Mouse (Mus musculus): ENCODE measurements around the gene Sgca. TPM values are rescaled to one million over a fixed set of nuclear protein-coding genes. Genes with fewer than 3 reads are reported as not detected.

Gene Sgca
- total RNA-seq (2015; ENCODE audit: low replicate concordance) (not detected in 2 replicates), total RNA-seq (2017; ENCODE audit: low replicate concordance) (not detected in 2 replicates)

DNA sequence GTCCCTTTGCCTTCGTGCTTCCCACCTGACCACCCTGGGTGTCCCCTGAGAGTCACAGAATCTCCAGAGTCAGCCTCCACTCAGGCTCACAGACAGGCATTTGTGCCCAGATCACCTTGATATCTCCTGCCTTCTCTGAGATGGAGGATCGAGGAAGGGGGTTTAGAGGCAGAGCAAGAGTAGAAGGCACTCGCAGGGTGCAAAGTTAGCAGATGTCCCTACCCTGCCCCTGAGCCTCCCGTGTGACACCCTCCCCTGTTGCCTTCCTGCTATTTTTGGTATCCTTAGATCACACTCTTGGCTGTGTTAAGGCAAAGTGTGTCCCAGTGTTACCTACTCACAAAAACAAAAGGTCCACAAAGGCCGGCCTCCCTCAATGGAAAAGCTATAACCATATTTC is at the start of gene Sgca:
TSS of gene Sgca (minus strand) at position 129 of the 400 bp plus-strand sequence.
- no peak for ATAC-seq (replicated peaks; ENCODE audit: low FRiP score, poor library complexity, severe bottlenecking)

DNA sequence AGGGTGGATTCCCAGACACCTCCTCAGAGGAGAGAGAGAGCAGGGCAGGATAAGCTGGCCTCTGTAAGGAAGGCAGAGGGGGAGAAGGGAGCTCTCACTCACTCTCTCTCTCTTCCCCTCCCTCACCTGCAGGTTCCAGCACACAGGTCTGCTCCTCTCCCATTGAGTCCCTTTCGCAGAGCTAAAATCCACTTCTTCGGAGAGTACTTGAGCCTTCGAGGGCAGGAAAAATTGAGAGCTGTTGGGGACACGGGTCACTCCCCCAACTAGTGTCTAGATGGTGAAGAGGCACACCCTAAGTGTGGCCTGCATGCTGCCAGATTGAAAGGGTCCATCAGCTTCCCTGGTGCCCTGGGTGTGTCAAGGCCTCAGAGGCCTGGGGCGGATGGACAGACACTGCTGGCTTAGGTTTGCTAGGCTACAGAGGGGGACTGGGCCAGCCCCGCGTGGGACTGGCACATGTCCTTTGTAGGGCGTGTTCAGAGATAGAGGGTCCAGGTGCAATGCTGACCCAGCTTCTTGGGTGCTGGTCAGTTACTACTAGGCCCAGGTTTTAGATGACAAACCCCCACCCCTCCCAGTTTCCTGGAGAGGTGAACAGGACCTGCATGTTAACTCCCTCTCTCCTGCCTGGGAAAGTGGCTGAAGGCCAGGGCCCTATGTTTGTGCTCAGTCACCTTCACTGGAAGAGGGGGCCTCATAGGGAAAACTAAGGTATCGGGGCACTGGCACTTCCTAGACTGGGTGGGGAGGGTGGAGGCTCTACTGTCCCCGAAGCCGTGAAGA is 49.3 kb upstream of the Sgca start:
- ATAC-seq (replicated peaks; ENCODE audit: low FRiP score, poor library complexity, severe bottlenecking), result no peak

DNA sequence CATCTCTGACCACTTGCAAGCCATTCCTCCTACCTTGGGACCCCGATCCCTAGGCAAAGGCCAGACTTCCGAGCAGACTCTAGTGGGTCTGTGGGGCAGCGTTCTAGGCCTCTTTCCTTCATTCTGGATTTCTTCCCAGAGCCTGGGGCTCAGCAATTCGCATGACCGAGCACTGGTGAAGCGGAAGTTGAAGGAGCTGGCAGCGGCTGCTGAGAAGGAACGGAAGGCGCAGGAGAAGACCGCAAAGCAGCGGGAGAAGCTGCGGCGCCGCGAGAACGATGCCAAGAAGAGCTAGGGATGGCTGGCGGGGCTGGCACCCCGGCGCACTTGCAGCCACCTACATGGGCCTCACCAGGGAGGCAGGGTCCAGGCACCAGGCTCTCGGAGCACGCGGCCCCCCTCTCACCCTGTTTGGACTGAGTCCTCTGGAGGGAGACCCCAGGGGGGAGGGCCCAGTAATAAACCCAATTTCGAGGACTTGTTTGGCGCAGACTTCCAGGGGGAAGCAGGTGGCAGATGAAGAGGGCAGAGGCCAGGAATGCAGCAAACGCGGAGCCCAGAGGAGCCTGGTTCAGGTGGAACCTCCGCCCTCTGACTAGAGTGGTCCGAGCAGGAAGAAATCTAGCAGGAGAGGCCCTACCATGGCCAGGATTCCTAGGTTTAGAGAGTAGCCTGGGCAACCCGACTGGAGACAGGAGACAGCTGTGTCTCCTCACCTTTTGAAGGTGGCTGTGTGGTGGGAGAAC is 48.5 kb upstream of the Sgca start:
- ATAC-seq (replicated peaks; ENCODE audit: low FRiP score, poor library complexity, severe bottlenecking), result no peak

DNA sequence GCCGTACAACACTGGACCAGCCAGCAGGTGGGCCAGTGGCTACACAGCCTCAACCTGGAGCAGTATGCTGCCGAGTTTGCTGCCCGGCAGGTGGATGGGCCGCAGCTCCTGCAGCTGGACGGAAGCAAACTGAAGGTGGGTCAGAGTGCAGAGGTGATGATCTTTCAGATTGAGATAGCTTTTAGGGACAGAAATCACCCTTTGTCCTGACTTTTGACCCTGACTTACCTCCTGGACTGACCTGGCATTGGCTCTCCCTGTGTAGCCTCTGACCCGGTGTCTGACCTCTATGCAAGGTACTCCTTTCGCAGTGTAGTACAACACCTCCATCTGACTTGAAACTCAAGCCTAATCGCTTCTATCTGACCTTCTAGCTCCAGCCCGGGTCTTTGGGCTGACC is 47.4 kb upstream of the Sgca start:
- no peak for ATAC-seq (replicated peaks; ENCODE audit: low FRiP score, poor library complexity, severe bottlenecking)

DNA sequence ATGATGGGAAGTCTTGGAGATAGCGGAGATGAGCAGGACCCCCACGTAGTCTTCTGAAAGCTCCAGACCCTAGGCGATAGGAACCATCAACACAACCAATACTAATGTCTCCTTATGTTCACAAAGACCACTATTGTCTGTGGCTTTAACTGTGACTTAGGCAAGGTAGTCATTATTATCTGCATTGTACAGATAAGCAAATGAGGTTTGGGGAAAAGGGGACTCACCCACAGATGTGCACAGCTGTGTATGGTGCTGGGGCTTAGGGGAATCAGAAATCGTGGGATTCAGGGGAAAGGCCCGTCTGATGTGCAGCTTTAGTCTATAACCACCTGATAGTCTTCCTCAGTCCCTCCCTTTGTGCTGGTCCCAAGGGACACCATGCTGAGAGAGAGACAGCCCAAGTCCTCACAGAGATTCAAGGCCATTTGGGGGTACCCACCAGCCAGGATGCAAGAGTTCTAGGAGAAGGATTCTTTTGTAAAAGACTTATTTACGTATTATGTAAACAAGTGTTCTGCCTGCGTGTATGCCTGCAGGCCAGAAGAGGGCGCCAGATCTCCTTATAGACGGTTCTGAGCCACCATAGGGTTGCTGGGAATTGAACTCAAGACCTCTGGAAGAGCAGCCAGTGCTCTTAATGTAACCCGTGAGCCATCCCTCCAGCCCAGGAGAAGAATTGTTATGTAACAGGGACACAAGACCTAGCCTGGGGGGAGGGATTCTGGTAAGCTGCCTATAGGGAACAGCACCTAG is 46.3 kb upstream of the Sgca start:
- no peak for ATAC-seq (replicated peaks; ENCODE audit: low FRiP score, poor library complexity, severe bottlenecking)

DNA sequence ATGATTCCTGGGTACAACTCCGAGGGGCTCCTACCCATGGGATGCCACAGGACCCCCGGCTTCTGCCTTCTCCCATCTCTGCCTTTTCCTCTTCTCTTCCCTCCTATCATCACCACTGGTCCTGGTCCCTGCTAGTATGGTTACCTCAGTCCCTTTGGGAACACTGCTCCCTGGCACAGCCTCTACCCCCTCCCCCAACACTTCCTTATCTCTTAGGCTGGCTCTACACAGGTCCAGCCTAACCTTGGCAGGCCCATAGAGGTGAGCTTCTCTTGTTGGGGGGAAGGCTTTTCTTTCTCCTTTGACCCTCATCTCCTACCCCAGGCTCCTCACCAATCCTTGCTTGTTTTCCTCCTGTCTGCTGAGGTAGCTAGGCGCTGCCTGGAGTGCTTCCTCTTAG is 39.4 kb upstream of the Sgca start:
- no peak for ATAC-seq (replicated peaks; ENCODE audit: low FRiP score, poor library complexity, severe bottlenecking)

DNA sequence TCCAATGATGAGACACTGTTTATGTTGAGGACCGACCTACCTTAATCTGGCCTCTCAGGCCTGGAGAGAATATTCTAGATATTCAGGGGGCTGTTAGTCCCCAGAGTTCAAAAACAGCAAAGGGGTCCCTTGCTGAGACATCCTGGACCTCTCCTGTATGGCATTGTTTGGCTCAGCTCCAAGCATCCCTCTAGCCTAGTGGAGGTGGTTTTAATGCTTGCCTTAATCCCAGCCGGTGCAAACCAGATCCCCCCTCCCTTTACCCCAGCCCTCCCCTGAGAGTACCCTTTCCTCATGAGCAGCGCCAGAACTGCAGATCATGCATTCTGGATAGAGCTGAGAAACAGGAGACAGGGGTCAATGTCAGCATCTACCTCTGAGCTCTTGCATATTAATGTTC is 36.4 kb upstream of the Sgca start:
- ATAC-seq (replicated peaks; ENCODE audit: low FRiP score, poor library complexity, severe bottlenecking), result no peak

DNA sequence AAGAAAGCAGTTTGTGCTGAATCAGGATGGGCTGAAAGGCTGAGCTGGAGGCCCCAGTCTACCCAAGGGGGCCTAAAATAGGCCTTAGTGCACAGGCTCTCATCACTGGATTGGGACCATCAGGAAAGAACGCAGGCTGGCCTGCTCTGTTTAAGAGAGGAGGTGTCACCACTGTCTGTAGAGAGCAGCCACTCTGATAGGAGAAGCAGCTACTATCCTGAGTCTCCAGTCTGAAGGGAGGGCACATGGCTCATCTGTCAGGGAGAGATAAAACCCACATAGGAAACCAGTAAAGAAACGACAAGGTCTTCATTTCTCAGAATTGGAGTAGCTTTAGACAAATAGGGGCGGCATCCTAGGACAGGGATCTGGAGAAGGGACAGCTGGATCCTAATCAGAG is 35.9 kb upstream of the Sgca start:
- peak; percentile 85 for ATAC-seq (replicated peaks; ENCODE audit: low FRiP score, poor library complexity, severe bottlenecking)

DNA sequence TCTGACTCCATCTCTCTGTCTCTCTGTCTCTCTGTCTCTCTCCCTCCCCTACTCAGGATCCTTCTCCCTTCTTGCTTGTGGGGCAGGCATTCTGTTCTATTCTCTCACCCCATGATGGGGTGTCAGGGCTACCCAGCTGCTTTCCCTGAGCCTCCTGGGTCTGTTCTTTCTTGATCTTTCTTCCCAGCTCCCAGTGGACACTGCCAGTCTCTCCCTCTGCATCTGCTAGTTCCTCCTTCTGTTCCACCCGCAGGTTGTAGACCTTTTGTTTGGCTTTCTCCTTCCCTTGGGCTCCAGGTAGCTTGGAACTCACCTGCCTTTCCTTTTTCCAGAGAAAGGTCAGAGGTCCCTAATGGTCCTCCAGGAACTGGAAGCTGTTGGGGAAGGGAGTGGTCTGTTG is 35.3 kb upstream of the Sgca start:
- no peak for ATAC-seq (replicated peaks; ENCODE audit: low FRiP score, poor library complexity, severe bottlenecking)

DNA sequence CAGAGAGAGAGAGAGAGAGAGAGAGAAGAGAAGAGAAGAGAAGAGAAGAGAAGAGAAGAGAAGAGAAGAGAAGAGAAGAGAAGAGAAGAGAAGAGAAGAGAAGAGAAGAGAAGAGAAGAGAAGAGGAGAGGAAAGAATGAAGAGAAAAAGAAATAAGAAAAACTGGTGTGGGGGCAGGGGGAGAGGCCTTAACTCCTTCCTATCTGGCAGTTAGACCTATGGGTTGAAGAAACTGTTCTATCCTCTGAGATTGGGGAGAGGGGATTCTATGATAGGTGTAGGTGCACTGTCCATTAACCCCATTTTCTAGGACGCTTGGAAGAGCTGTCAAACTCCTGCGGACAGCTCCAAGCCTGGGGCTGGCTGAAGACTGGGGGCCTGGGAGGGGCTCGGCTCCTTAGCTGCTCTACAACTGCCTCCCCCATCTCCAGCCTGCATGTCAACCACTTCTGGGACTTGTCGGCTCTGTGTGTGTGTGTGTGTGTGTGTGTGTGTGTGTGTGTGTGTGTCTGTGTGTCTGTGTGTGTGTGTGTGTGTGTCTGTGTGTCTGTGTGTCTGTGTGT is 34.8 kb upstream of the Sgca start:
- 0 out of 2 replicates have a peak, but pooled peaks have one; percentile 31 for ATAC-seq (replicated peaks; ENCODE audit: low FRiP score, poor library complexity, severe bottlenecking)

DNA sequence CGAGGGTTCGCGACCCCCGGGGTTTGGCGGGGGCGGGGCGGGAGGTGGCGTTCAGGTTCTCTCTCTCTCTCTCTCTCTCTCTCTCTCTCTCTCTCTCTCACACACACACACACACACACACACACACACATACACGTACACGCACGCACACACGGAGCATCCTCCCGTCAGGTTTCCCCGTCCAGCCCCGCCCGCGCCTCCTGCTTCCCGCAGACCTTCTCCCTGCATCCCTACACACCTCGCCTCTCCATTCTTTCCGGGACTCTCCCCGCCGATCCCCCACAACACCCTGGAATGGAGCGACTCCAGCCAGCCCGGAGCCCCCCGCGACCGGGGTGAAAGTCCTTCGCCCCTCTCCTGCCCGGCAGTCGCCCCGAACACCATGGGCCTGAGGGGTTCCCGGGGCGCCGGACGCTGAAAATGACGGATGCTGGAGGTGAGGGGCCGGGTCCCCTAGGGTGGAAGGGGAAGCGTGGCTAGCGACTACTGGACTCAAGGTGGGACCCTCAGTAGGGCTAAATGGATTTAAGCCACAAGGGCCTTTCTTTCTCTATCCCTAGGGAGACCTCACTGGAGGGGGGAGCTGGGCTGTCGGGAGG is 34.1 kb upstream of the Sgca start:
- no peak for ATAC-seq (replicated peaks; ENCODE audit: low FRiP score, poor library complexity, severe bottlenecking)

DNA sequence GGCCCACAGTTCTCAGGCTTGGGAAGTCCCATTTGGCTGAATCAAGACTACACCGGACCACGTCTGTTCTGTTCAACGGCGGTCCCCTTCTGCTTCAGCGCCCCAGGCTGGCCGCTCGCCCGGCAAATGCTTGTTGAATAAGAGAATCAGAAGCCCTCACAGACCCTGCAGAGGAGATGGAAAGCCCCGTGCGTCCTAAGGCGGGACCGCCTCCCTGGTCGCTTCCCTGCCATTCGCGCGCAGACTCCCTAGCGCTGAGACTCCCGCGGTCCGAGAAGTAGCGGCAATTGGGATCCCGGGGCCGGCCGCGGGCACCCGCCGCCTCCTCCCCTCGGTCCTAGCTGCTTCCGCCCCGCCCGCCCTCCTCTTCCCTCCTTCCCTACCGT is 33.5 kb upstream of the Sgca start, which contains the start of gene Samd14:
TSS of gene Samd14 (plus strand) at position 251 of the 386 bp plus-strand sequence.
- 0 out of 2 replicates have a peak, but pooled peaks have one; percentile 28 for ATAC-seq (replicated peaks; ENCODE audit: low FRiP score, poor library complexity, severe bottlenecking)

DNA sequence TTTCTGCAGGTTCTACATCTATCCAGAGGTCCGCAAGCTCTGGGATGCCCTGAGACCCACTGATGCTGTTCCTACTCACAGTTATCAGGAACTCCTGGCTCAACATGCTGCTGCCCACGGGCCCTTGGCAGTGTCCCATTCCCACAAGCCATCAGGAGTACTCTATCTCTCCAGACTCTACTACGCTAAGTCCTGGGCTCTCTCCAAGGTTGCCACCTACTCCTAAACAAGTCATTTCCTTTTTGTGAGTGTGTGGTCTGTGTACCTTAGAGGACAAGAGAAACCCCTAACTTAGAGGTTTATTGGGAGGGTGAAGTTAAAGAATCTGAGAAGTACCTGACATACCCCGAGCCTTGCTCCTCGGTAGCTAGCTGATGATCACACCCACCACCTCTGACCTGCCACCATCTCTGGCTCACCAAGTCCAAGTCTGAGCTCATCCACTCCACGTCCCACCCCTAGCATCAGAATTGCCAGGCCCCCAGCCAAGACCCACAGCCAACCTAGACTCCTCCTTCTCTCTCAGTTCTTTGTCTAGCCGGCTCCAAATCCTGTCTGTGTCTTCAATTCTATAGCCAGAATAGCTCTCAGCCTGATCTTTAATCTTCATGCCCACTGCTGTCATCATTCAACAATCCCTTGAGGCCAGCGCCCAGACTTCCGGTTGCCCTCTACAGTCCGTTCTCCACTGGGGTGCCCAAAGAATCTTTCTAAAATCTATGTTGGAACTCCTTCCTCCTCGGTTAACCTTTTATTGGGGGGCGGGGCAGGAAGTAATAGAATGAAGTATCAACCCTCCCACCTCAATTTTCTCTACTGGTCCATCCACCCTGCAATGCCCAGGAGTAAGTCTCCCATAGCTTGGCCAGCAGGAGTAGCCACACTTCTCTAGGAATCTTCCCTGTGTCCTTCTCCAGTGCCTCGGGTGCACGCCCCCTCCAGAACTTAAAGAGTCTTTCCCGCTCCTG is 32.8 kb upstream of the Sgca start:
- ATAC-seq (replicated peaks; ENCODE audit: low FRiP score, poor library complexity, severe bottlenecking), result 0 out of 2 replicates have a peak, but pooled peaks have one; percentile 0

DNA sequence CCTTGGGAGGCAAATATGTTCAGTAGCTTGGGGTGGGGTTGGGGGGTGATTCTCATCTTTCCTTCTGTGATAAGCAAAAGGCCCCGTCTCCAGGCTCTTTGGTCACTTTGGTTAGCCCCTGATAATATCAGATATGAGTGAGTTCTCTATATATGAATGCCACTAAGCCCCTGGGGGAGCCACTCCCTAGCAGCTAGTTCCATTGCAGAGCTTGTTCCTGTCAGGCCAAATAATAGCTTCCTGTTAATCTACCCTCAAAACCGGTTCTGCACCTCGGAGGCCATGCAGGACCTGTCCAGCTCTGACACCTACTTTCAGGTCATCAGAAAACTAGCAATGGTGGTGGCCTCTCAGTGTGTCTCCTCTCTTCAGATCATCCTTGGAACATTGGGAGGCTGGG is 31.3 kb upstream of the Sgca start:
- ATAC-seq (replicated peaks; ENCODE audit: low FRiP score, poor library complexity, severe bottlenecking), result no peak

DNA sequence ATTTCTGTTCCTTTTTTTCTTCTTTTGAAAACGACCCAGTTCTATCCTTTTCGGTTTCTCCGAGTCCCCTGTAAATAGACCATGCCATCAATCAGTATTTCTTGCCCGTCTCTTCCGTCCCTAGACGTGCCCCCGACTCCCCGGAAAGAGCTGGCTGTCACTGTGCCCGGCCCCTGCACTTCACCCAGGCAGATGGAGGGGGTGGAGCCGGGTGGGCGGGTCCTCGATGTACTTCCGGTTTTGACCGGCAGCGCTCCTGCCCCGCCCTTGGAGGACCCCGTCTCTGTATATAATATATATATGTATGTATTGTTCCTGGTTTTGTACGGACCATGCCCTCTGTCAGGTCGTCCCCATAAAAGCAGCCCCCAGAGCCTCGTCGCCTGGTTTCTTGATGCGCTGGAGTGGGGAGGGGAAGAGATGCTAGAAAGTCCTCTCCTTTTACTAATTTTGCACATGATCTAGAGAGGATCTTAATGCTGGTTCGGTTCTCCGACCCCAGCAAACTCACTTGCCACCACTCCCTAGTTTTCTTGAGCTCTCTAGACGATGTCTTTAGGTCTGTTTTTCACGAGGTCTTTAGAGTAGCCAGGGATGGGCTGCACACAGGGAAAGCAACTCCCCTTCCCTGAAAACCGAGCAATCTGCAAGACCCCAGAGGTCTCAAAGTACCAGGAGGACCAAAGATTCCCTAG is 30.5 kb upstream of the Sgca start:
- ATAC-seq (replicated peaks; ENCODE audit: low FRiP score, poor library complexity, severe bottlenecking), result peak; percentile 65

DNA sequence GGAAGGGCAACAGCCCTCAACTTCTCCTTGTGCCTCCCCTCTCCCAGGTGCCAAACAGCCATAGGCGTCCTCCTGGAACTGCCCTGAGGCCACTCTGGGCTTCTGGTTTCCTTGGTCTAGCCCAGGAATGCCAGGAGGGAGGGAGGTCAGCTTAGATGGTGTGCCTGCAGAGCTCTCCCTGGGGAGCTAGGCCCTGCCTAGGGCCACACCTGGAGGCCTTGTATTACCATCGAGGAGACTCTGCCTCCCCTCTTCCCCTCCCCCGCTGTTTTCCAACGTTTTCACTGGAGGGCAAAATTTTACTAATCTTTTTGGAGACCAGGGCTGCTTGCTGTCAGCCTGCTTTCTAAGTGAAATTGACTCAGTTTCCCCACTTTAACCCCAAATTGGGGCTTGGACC is 29.9 kb upstream of the Sgca start:
- ATAC-seq (replicated peaks; ENCODE audit: low FRiP score, poor library complexity, severe bottlenecking), result no peak

DNA sequence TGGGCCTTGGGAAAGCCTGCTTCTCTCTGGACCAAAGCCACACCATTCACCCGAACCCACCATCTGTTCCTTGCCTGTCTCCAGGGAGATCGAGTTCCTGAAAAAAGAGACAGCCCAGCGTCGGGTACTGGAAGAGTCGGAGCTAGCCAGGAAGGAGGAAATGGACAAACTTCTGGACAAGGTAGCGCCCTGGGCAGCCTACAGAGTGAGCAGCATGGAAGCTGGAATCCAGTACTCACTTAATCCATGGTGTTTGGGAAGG is 28.7 kb upstream of the Sgca start:
- no peak for ATAC-seq (replicated peaks; ENCODE audit: low FRiP score, poor library complexity, severe bottlenecking)

All from erythroblast, adult 5-6 weeks (primary cell).